In the genomic region with DNA sequence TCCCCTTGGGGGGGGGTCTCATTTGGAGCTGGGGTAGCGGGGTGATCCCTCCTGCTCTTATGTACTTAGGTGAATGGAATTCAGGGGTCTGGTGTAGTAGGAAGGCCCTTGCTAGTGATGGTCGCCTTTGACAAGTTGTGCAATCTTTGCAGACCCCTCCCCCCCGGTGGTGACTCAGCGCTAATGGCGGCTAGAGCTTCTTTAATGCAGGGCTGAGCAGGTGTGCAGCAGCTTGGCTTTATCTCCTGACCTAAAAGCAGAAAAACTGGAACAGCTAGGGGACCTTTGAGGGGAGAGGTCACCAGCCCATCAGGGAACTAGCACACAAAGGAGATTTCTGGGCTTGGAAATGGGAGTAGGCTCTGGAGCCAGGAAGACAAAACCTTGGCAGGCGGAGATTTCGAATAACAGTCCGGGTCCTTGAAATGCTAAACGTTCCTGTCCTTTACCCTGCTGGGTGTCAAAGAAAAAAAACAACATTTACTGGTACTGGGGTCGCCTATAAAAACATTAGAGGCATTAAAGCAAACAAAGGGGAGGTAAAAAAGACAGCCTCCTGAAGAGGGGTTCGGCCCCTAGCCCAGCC, we compare ENCODE assay signal across 39 mouse cellular contexts. TPM values are rescaled to one million over a fixed set of nuclear protein-coding genes. Genes with fewer than 3 reads are reported as not detected.
DNase-seq lines count a peak whose midpoint lies in the region; ATAC-seq and TF ChIP-seq lines count a peak whose summit lies in the region.
"Had no signal": no experiment of that assay in that cellular context is flagged by ENCODE, and none has a peak within 500 bp of the region (broad histone marks: within the 10 kb centered on the region; RNA-seq: fewer than 3 reads in every experiment).

No protein-coding gene starts in this region.

- peaks cover 4% of the 10 kb centered on the region; the same call in 1 of the 2 replicates for H3K9me3 ChIP-seq in forebrain, embryonic 10.5 days
- H3K9me3 ChIP-seq in forebrain, postnatal 0 days (ENCODE audit: low read length), result no peaks in the 10 kb centered on the region
- H3K9me3 ChIP-seq in midbrain, embryonic 11.5 days (ENCODE audit: control insufficient read depth, low read length), result no peaks in the 10 kb centered on the region
- no peaks in the 10 kb centered on the region for H3K9me3 ChIP-seq in midbrain, postnatal 0 days (ENCODE audit: low read length)
- no peaks in the 10 kb centered on the region for H3K9me3 ChIP-seq in ES-E14 (ENCODE audit: control insufficient read depth, insufficient read depth, low read depth, low read length)
- H3K9me3 ChIP-seq: forebrain, embryonic 12.5 days; hindbrain, embryonic 12.5 days; limb, embryonic 10.5 days; limb, embryonic 15.5 days; liver, embryonic 13.5 days; midbrain, embryonic 13.5 days; neural tube, embryonic 15.5 days had no signal

- H3K9ac ChIP-seq in forebrain, postnatal 0 days, result no peak overlapping the region
- H3K9ac ChIP-seq in midbrain, embryonic 11.5 days (ENCODE audit: low read length), result no peak overlapping the region
- H3K9ac ChIP-seq in midbrain, postnatal 0 days (replicated peaks; ENCODE audit: low read length, poor library complexity, severe bottlenecking), result no peak overlapping the region
- no peak overlapping the region for H3K9ac ChIP-seq in ES-E14 (ENCODE audit: insufficient read depth, low read depth, low read length, poor library complexity, severe bottlenecking)
- H3K9ac ChIP-seq: forebrain, embryonic 12.5 days; hindbrain, embryonic 12.5 days; limb, embryonic 15.5 days; liver, embryonic 13.5 days; midbrain, embryonic 13.5 days; neural tube, embryonic 15.5 days had no signal

- no peaks in the 10 kb centered on the region for H3K36me3 ChIP-seq in forebrain, embryonic 10.5 days (replicated peaks)
- no peaks in the 10 kb centered on the region for H3K36me3 ChIP-seq in forebrain, postnatal 0 days (ENCODE audit: insufficient read depth)
- H3K36me3 ChIP-seq in midbrain, embryonic 11.5 days (ENCODE audit: control insufficient read depth, insufficient read depth, low read length), result no peaks in the 10 kb centered on the region
- no peaks in the 10 kb centered on the region for H3K36me3 ChIP-seq in midbrain, postnatal 0 days (ENCODE audit: insufficient read depth, low read length)
- peaks cover 2% of the 10 kb centered on the region; the same call in 1 of the 2 replicates for H3K36me3 ChIP-seq in ES-E14 (ENCODE audit: control insufficient read depth, insufficient read depth, low read length, poor library complexity, severe bottlenecking)
- H3K36me3 ChIP-seq: forebrain, embryonic 12.5 days; G1E; hindbrain, embryonic 12.5 days; limb, embryonic 10.5 days; limb, embryonic 15.5 days; liver, embryonic 13.5 days; midbrain, embryonic 13.5 days; neural tube, embryonic 15.5 days had no signal

- H3K4me2 ChIP-seq in forebrain, postnatal 0 days (ENCODE audit: low read depth), result no peak overlapping the region
- no peak overlapping the region for H3K4me2 ChIP-seq in midbrain, embryonic 11.5 days
- no peak overlapping the region for H3K4me2 ChIP-seq in midbrain, postnatal 0 days (ENCODE audit: low read depth, low read length, poor library complexity, severe bottlenecking)
- H3K4me2 ChIP-seq: forebrain, embryonic 12.5 days; hindbrain, embryonic 12.5 days; limb, embryonic 15.5 days; liver, embryonic 13.5 days; midbrain, embryonic 13.5 days; neural tube, embryonic 15.5 days had no signal

- no peak for DNase-seq in forebrain, embryonic 10.5 days (ENCODE audit: extremely low spot score, low spot score)
- no peak for DNase-seq in forebrain, postnatal 0 days
- no peak for DNase-seq in midbrain, embryonic 11.5 days (ENCODE audit: low spot score, missing footprints)
- DNase-seq in midbrain, postnatal 0 days (ENCODE audit: low spot score), result no peak
- peak; percentile 86 for DNase-seq in ES-E14 (ENCODE audit: low read depth, low spot score)
- peak; percentile 27 for DNase-seq in embryo, embryonic 9.5 days (ENCODE audit: extremely low spot score)
- no peak for DNase-seq in right cerebral cortex, adult 18-20 months
- DNase-seq in left cerebral cortex, adult 8-10 months (ENCODE audit: low spot score in 2 of 2), result no peak
- DNase-seq: adrenal gland, adult 2 months; cerebellum, adult 2 months; cerebellum, postnatal 14 days; gastrocnemius, postnatal 14 days; heart, postnatal 14 days; kidney, adult 8-10 months; layer of hippocampus, postnatal 36 days; liver, embryonic 13.5 days; lung, adult 18-20 months; lung, postnatal 4 days; right cerebral cortex, postnatal 4 days had no signal

- ATAC-seq in forebrain, postnatal 0 days, result no peak
- ATAC-seq in midbrain, embryonic 11.5 days (ENCODE audit: low FRiP score), result 0 out of 2 replicates have a peak, but pooled peaks have one; percentile 14
- no peak for ATAC-seq in midbrain, postnatal 0 days (ENCODE audit: low FRiP score)
- ATAC-seq: lung, postnatal 0 days; midbrain, embryonic 13.5 days had no signal

- no peak overlapping the region for H3K4me3 ChIP-seq in forebrain, embryonic 10.5 days
- no peak overlapping the region for H3K4me3 ChIP-seq in forebrain, postnatal 0 days (ENCODE audit: low read depth, low read length)
- no peak overlapping the region for H3K4me3 ChIP-seq in midbrain, embryonic 11.5 days (ENCODE audit: low read depth, low read length)
- H3K4me3 ChIP-seq in midbrain, postnatal 0 days (ENCODE audit: low read depth, low read length), result no peak overlapping the region
- H3K4me3 ChIP-seq in ES-E14 (ENCODE audit: insufficient read depth in 1 of 2, low read depth in 1 of 2, low read length in 2 of 2, poor library complexity in 1 of 2, severe bottlenecking in 1 of 2), result no peak overlapping the region
- H3K4me3 ChIP-seq: erythroblast, embryonic 14.5 days; forebrain, embryonic 12.5 days; hindbrain, embryonic 12.5 days; limb, embryonic 10.5 days; limb, embryonic 15.5 days; liver, embryonic 13.5 days; midbrain, embryonic 13.5 days; neural tube, embryonic 15.5 days had no signal

- 27% methylated on average over 11 of the region's 11 CpGs for WGBS in forebrain, embryonic 10.5 days
- 29% methylated on average over 11 of the region's 11 CpGs for WGBS in forebrain, postnatal 0 days
- 26% methylated on average over 11 of the region's 11 CpGs for WGBS in midbrain, embryonic 11.5 days
- WGBS in midbrain, postnatal 0 days, result 29% methylated on average over 11 of the region's 11 CpGs

- H3K27ac ChIP-seq in forebrain, embryonic 10.5 days, result peak overlapping the region; percentile 30; the same call in 1 of the 2 replicates
- no peak overlapping the region for H3K27ac ChIP-seq in forebrain, postnatal 0 days (ENCODE audit: low read depth, low read length)
- no peak overlapping the region for H3K27ac ChIP-seq in midbrain, embryonic 11.5 days (ENCODE audit: low read depth, low read length)
- no peak overlapping the region for H3K27ac ChIP-seq in midbrain, postnatal 0 days (ENCODE audit: low read depth, low read length)
- peak overlapping the region; percentile 98 for H3K27ac ChIP-seq in ES-E14 (ENCODE audit: insufficient read depth, low read depth, low read length, poor library complexity, severe bottlenecking)
- H3K27ac ChIP-seq: forebrain, embryonic 12.5 days; hindbrain, embryonic 12.5 days; kidney, postnatal 0 days; limb, embryonic 10.5 days; limb, embryonic 15.5 days; liver, embryonic 13.5 days; midbrain, embryonic 13.5 days; neural tube, embryonic 15.5 days had no signal

- no peak for TF ChIP-seq CTCF in forebrain, postnatal 0 days (IDR thresholded peaks at IDR 0.05; ENCODE audit: low read depth)
- no peak for TF ChIP-seq CTCF in midbrain, postnatal 0 days (IDR thresholded peaks at IDR 0.05)

- H3K27me3 ChIP-seq in forebrain, embryonic 10.5 days (ENCODE audit: poor library complexity, severe bottlenecking), result peaks cover 17% of the 10 kb centered on the region
- H3K27me3 ChIP-seq in forebrain, postnatal 0 days (ENCODE audit: insufficient read depth, low read length), result no peaks in the 10 kb centered on the region
- H3K27me3 ChIP-seq in midbrain, embryonic 11.5 days (ENCODE audit: control insufficient read depth, insufficient read depth, low read length), result no peaks in the 10 kb centered on the region
- no peaks in the 10 kb centered on the region for H3K27me3 ChIP-seq in midbrain, postnatal 0 days (ENCODE audit: insufficient read depth, low read length)
- H3K27me3 ChIP-seq: limb, embryonic 15.5 days; neural tube, embryonic 15.5 days had no signal

- peaks cover 22% of the 10 kb centered on the region for H3K4me1 ChIP-seq in forebrain, embryonic 10.5 days
- no peaks in the 10 kb centered on the region for H3K4me1 ChIP-seq in forebrain, postnatal 0 days (ENCODE audit: insufficient read depth)
- H3K4me1 ChIP-seq in midbrain, embryonic 11.5 days (ENCODE audit: control insufficient read depth, insufficient read depth, low read length), result no peaks in the 10 kb centered on the region
- H3K4me1 ChIP-seq in midbrain, postnatal 0 days (ENCODE audit: insufficient read depth, low read length), result no peaks in the 10 kb centered on the region
- peaks cover 0 to 39% of the 10 kb centered on the region in 2 experiments; a peak in 2 of 4 replicates for H3K4me1 ChIP-seq in ES-E14 (ENCODE audit: control insufficient read depth in 2 of 2, insufficient read depth in 2 of 2, low read length in 2 of 2, poor library complexity in 1 of 2)
- H3K4me1 ChIP-seq: forebrain, embryonic 12.5 days; hindbrain, embryonic 12.5 days; limb, embryonic 15.5 days; liver, embryonic 13.5 days; megakaryocyte, embryonic 14.5 days; midbrain, embryonic 13.5 days; neural tube, embryonic 15.5 days had no signal

- in situ Hi-C loops in ES-E14 (cut with MboI; ENCODE audit: low sequenced_read_pairs in 2 of 2, unreplicated experiment in 2 of 2), result no loop called here

RNA-seq across cellular contexts. Expression of gene Tfap2c, which starts 32.9 kb away (rescaled TPM):
- polyA plus RNA-seq in forebrain, embryonic 10.5 days (2016; fragmentation: Nextera tagmentation; extraction: Ambion mirVana), result 38.2 and 43.2 TPM in 2 replicates
- total RNA-seq in forebrain, postnatal 0 days (2014; rRNA removed), result 3.3 and 3.7 TPM in 2 replicates
- 3.7 and 3.9 TPM in 2 replicates for polyA plus RNA-seq in forebrain, postnatal 0 days (2015; fragmentation: Nextera tagmentation; extraction: Ambion mirVana)
- polyA plus RNA-seq in midbrain, embryonic 11.5 days (2014; fragmentation: Nextera tagmentation; extraction: Ambion mirVana), result 2.8 and 4.5 TPM in 2 replicates
- 0.24 TPM in 1 of 2 replicates, not detected in the other for total RNA-seq in midbrain, postnatal 0 days (2014; rRNA removed)
- not detected in 2 replicates for polyA plus RNA-seq in midbrain, postnatal 0 days (2015; fragmentation: Nextera tagmentation; extraction: Ambion mirVana)
- total RNA-seq in ES-E14 (2012; rRNA removed), result 18.2 and 19.7 TPM in 2 replicates
- under 1 TPM; 0.12 to 0.16 (median 0.13) TPM for total RNA-seq in left cerebral cortex, adult 8-10 months (2022)
- total RNA-seq: adrenal gland, adult 2 months; gastrocnemius, postnatal 14 days; granulocyte monocyte progenitor cell, adult 5-6 weeks; heart, postnatal 14 days; monocyte, adult 5-6 weeks had no signal
- polyA plus RNA-seq: adrenal gland, adult 2 months; erythroblast, embryonic 14.5 days; G1E; heart, embryonic 14.5 days; large intestine, adult 2 months; liver, embryonic 13.5 days; lung, postnatal 0 days; spleen, adult 2 months had no signal

RNA-seq across cellular contexts. Expression of gene Fam209, which starts 44.2 kb away (rescaled TPM):
- 0.50 and 0.55 TPM in 2 replicates for polyA plus RNA-seq in forebrain, embryonic 10.5 days (2016; fragmentation: Nextera tagmentation; extraction: Ambion mirVana)
- total RNA-seq in forebrain, postnatal 0 days (2014; rRNA removed), result 1.1 and 2.3 TPM in 2 replicates
- 0.23 and 0.50 TPM in 2 replicates for polyA plus RNA-seq in forebrain, postnatal 0 days (2015; fragmentation: Nextera tagmentation; extraction: Ambion mirVana)
- polyA plus RNA-seq in midbrain, embryonic 11.5 days (2014; fragmentation: Nextera tagmentation; extraction: Ambion mirVana), result 0.65 TPM in 1 of 2 replicates, not detected in the other
- not detected in 2 replicates for total RNA-seq in midbrain, postnatal 0 days (2014; rRNA removed)
- polyA plus RNA-seq in midbrain, postnatal 0 days (2015; fragmentation: Nextera tagmentation; extraction: Ambion mirVana), result 0.43 and 0.47 TPM in 2 replicates
- 0.54 and 1.6 TPM in 2 replicates for total RNA-seq in ES-E14 (2012; rRNA removed)
- not detected for total RNA-seq in left cerebral cortex, adult 8-10 months (2022)
- total RNA-seq: adrenal gland, adult 2 months; G1E; heart, postnatal 14 days; layer of hippocampus, postnatal 36 days had no signal
- polyA plus RNA-seq: cerebellum, adult 2 months; cortical plate, adult 2 months; erythroblast, embryonic 14.5 days; G1E; heart, embryonic 14.5 days; hindbrain, embryonic 12.5 days; kidney, postnatal 0 days; liver, embryonic 13.5 days; neural tube, embryonic 15.5 days had no signal

RNA-seq across cellular contexts. Expression of gene Gcnt7, which starts 58.1 kb away (rescaled TPM):
- polyA plus RNA-seq in forebrain, embryonic 10.5 days (2016; fragmentation: Nextera tagmentation; extraction: Ambion mirVana), result 1.6 and 2.6 TPM in 2 replicates
- total RNA-seq in forebrain, postnatal 0 days (2014; rRNA removed), result not detected in 2 replicates
- 0.38 and 0.74 TPM in 2 replicates for polyA plus RNA-seq in forebrain, postnatal 0 days (2015; fragmentation: Nextera tagmentation; extraction: Ambion mirVana)
- polyA plus RNA-seq in midbrain, embryonic 11.5 days (2014; fragmentation: Nextera tagmentation; extraction: Ambion mirVana), result 0.84 and 0.86 TPM in 2 replicates
- total RNA-seq in midbrain, postnatal 0 days (2014; rRNA removed), result not detected in 2 replicates
- polyA plus RNA-seq in midbrain, postnatal 0 days (2015; fragmentation: Nextera tagmentation; extraction: Ambion mirVana), result 0.77 and 1.2 TPM in 2 replicates
- 0.27 and 0.69 TPM in 2 replicates for total RNA-seq in ES-E14 (2012; rRNA removed)
- total RNA-seq in left cerebral cortex, adult 8-10 months (2022), result not detected
- total RNA-seq: adrenal gland, adult 2 months; adrenal gland, postnatal 4 days; gastrocnemius, postnatal 14 days; granulocyte monocyte progenitor cell, adult 5-6 weeks; heart, postnatal 14 days; layer of hippocampus, postnatal 36 days; left cerebral cortex, postnatal 10 days; monocyte, adult 5-6 weeks had no signal
- polyA plus RNA-seq: adrenal gland, adult 2 months; cerebellum, adult 2 months; cortical plate, adult 2 months; erythroblast, embryonic 14.5 days; G1E; large intestine, adult 2 months; spleen, adult 2 months; urinary bladder, adult 2 months had no signal

Comparison
In these comparisons a context has a peak if more than half of its experiments do, and no peak if none do; other contexts are left out.
1. H3K27ac ChIP-seq: peak in forebrain, embryonic 10.5 days (single experiment) and ES-E14 (single experiment); none in forebrain, postnatal 0 days (single experiment), midbrain, embryonic 11.5 days (single experiment) and midbrain, postnatal 0 days (single experiment).
2. DNase-seq: peak in ES-E14 (single experiment) and embryo, embryonic 9.5 days (single experiment); none in forebrain, embryonic 10.5 days (single experiment), forebrain, postnatal 0 days (single experiment), midbrain, embryonic 11.5 days (single experiment), midbrain, postnatal 0 days (single experiment), right cerebral cortex, adult 18-20 months (single experiment) and left cerebral cortex, adult 8-10 months (0 of 2).